Mouse (Mus musculus) MEL (cell line): ENCODE data around the gene Tekt5. TPM values are rescaled to one million over a fixed set of nuclear protein-coding genes. Genes with fewer than 3 reads are reported as not detected.

Experiments used
- DNase-seq: peaks from one replicate; pipeline ENCODE4 v3.0.0; 2011; ENCODE audit warnings: low read depth, low spot score
- H3K27ac ChIP-seq: 2 replicates; pipeline ENCODE4 v1.5.1; 2012; ENCODE audit warnings: low read depth, mild to moderate bottlenecking, control low read depth, low read length, moderate library complexity; ENCODE audit not compliant: control insufficient read depth
- H3K27me3 ChIP-seq, 2 experiments: fragments of 150-350 bp in 1 of 2; sonication (generic) in 1 of 2; 2 replicates each; pipeline ENCODE4 v1.6.1; 2012; ENCODE audit warnings: low read length in 2 of 2, mild to moderate bottlenecking in 2 of 2, improper control_type of control experiment in 1 of 2, moderate library complexity in 1 of 2; ENCODE audit not compliant: insufficient read depth in 2 of 2, control insufficient read depth in 1 of 2
- H3K36me3 ChIP-seq, 2 experiments: 2 replicates each; pipeline ENCODE4 v1.6.1; 2012 to 2014; ENCODE audit warnings: low read length in 2 of 2, improper control_type of control experiment in 1 of 2, inconsistent platforms in 1 of 2, mild to moderate bottlenecking in 1 of 2; ENCODE audit not compliant: insufficient read depth in 2 of 2, control insufficient read depth in 1 of 2
- H3K4me1 ChIP-seq, 2 experiments: fragments of 150-350 bp in 1 of 2; sonication (generic) in 1 of 2; 2 replicates each; pipeline ENCODE4 v1.6.1; 2012; ENCODE audit warnings: low read length in 2 of 2, improper control_type of control experiment in 1 of 2, mild to moderate bottlenecking in 1 of 2; ENCODE audit not compliant: insufficient read depth in 2 of 2, control insufficient read depth in 1 of 2
- H3K4me3 ChIP-seq, 2 experiments: fragments of 150-350 bp in 1 of 2; sonication (generic) in 1 of 2; 2 replicates each; pipeline ENCODE4 v1.5.1; 2012; ENCODE audit warnings: low read depth in 2 of 2, low read length in 2 of 2, mild to moderate bottlenecking in 2 of 2, moderate library complexity in 2 of 2, control low read depth in 1 of 2, improper control_type of control experiment in 1 of 2; ENCODE audit not compliant: control insufficient read depth in 1 of 2, insufficient read depth in 1 of 2
- H3K79me2 ChIP-seq: 2 replicates; pipeline ENCODE4 v1.6.1; 2012; ENCODE audit warnings: mild to moderate bottlenecking, low read length, moderate library complexity; ENCODE audit not compliant: control insufficient read depth, poor library complexity, insufficient read depth
- H3K9ac ChIP-seq: 2 replicates; pipeline ENCODE4 v1.6.1; 2012; ENCODE audit warnings: low read depth, mild to moderate bottlenecking, control low read depth, low read length, moderate library complexity; ENCODE audit not compliant: control insufficient read depth, poor library complexity, severe bottlenecking
- H3K9me3 ChIP-seq: fragments of 150-350 bp; sonication (generic); replicated peaks from 2 replicates; pipeline ENCODE4 v1.6.1; 2012; ENCODE audit warnings: mild to moderate bottlenecking, low read length, improper control_type of control experiment, moderate library complexity; ENCODE audit not compliant: insufficient read depth
- BHLHE40 ChIP-seq: IDR thresholded peaks from 2 replicates; pipeline ENCODE4 v1.6.1; 2012; ENCODE audit warnings: low read depth, mild to moderate bottlenecking, inconsistent platforms, low read length, improper control_type of control experiment, borderline replicate concordance
- EP300 ChIP-seq, 2 experiments: IDR thresholded peaks; 2 replicates each; pipeline ENCODE4 v1.6.1; 2011; ENCODE audit warnings: improper control_type of control experiment in 2 of 2, low read length in 2 of 2, low read depth in 1 of 2, mild to moderate bottlenecking in 1 of 2
- ETS1 ChIP-seq: IDR thresholded peaks from 2 replicates; pipeline ENCODE4 v1.6.1; 2012; ENCODE audit warnings: low read depth, mild to moderate bottlenecking, inconsistent platforms, low read length, improper control_type of control experiment, moderate library complexity
- GABPA ChIP-seq: IDR thresholded peaks from 2 replicates; pipeline ENCODE4 v1.6.1; 2012; ENCODE audit warnings: low read depth, mild to moderate bottlenecking, inconsistent platforms, low read length, improper control_type of control experiment, moderate library complexity
- KAT2A ChIP-seq: conservative IDR thresholded peaks from 2 replicates; pipeline ENCODE4 v1.6.1; 2012; ENCODE audit warnings: low read depth, low read length, improper control_type of control experiment, inconsistent platforms
- MEF2A ChIP-seq: IDR thresholded peaks from 2 replicates; pipeline ENCODE4 v1.6.1; 2014; ENCODE audit warnings: low read depth, mild to moderate bottlenecking, inconsistent platforms, low read length, improper control_type of control experiment; ENCODE audit not compliant: poor library complexity, insufficient replicate concordance, severe bottlenecking; ENCODE audit errors: extremely low read depth
- MXI1 ChIP-seq: IDR thresholded peaks from 2 replicates; pipeline ENCODE4 v1.6.1; 2011; ENCODE audit warnings: mild to moderate bottlenecking, low read depth, low read length, improper control_type of control experiment
- POLR2A ChIP-seq, 2 experiments: IDR thresholded peaks; 2 replicates each; pipeline ENCODE4 v1.6.1; 2011 to 2012; ENCODE audit warnings: low read length in 2 of 2, mild to moderate bottlenecking in 2 of 2, control low read depth in 1 of 2, improper control_type of control experiment in 1 of 2, low read depth in 1 of 2, moderate library complexity in 1 of 2; ENCODE audit not compliant: control insufficient read depth in 1 of 2, insufficient read depth in 1 of 2, poor library complexity in 1 of 2
- POLR2AphosphoS5 ChIP-seq: IDR thresholded peaks from 2 replicates; pipeline ENCODE4 v1.6.1; 2012; ENCODE audit warnings: low read depth, borderline replicate concordance, mild to moderate bottlenecking, inconsistent platforms, low read length, moderate library complexity, mixed read lengths
- TAL1 ChIP-seq: IDR thresholded peaks from 2 replicates; pipeline ENCODE4 v1.6.1; 2012; ENCODE audit warnings: mild to moderate bottlenecking, inconsistent platforms, low read length, moderate library complexity, mixed read lengths
- USF1 ChIP-seq: IDR thresholded peaks from 2 replicates; pipeline ENCODE4 v1.6.1; 2014; ENCODE audit warnings: low read depth, mild to moderate bottlenecking, inconsistent platforms, low read length, improper control_type of control experiment, moderate library complexity
- polyA plus RNA-seq, 2 experiments: library from polyadenylated mRNA; stranded (reverse) in 1 of 2; unstranded in 1 of 2; fragments of >175 nt in 1 of 2; fragments of >200 nt in 1 of 2; gene quantifications; 2 replicates each; pipeline versions ENCODE4 v1.2.1 to v1.2.4; 2012; ENCODE audit warnings: low replicate concordance in 2 of 2, low read depth in 1 of 2; ENCODE audit not compliant: insufficient read length in 2 of 2, insufficient read depth in 1 of 2, missing spikeins in 1 of 2
- total RNA-seq: library from RNA; depleted of rRNA; stranded (reverse); fragments of 300-350 nt; gene quantifications from 2 replicates; pipeline ENCODE4 v1.2.3, GENCODE M21; 2012

Tekt5 gene
- total and polyA plus RNA-seq, 3 experiments: 0.08 to 0.25 TPM; not detected in 1

DNA sequence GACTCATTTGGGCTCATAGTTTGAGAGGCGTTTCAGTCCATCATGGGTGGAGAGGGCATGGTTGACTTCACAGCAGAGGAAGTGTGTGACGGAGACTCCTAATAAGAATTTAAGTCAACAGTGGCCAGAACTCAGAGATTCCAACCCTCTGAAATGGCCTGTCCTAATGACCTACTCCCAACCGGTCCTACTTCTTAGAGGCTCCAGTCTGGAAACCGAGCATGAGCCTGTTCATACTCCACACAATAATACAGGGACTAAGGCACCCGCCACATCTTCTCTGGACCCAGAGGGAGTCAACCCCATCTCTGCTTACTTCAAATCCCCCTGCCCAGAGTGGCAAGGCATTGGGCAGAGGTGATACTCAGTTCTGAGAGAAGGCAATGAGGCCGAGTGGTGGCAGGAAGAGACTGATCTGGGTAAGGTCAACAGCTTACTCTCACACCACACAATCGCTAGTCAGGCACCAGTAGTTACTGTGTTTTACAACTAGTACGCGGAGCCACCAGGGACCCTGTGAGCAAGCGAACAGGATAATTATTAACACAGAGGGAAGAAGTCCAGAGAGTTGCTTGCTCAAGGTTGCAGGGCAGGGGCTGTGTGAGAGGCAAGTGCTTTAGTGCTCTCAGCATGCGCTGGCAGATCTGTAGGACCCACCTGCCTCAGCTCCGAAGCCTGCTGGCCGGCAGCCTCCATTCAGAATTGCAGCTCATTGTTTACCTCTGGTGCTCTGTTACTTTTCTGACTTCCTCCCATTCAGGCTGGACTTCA, 67.5 kb downstream of the Tekt5 start:
- Histone ChIP-seq H3K9me3 (no peaks in the 10 kb centered on the region), H3K4me3 (no peak overlapping the region), H3K9ac (no peak overlapping the region), H3K27me3 (0 out of 4 replicates have a peak, but pooled peaks cover 0 to 2% of the 10 kb centered on the region in 2 experiments), H3K4me1 (no peaks in the 10 kb centered on the region), H3K27ac (no peak overlapping the region), H3K79me2 (no peaks in the 10 kb centered on the region)
- DNase-seq: no peak
- TF ChIP-seq ETS1 (no peak), BHLHE40 (no peak), TAL1 (no peak), POLR2AphosphoS5 (no peak), MEF2A (no peak), GABPA (no peak)
- TF ChIP-seq, all 39 proteins: peak for 0
- no peaks in the 10 kb centered on the region for H3K36me3 ChIP-seq

DNA sequence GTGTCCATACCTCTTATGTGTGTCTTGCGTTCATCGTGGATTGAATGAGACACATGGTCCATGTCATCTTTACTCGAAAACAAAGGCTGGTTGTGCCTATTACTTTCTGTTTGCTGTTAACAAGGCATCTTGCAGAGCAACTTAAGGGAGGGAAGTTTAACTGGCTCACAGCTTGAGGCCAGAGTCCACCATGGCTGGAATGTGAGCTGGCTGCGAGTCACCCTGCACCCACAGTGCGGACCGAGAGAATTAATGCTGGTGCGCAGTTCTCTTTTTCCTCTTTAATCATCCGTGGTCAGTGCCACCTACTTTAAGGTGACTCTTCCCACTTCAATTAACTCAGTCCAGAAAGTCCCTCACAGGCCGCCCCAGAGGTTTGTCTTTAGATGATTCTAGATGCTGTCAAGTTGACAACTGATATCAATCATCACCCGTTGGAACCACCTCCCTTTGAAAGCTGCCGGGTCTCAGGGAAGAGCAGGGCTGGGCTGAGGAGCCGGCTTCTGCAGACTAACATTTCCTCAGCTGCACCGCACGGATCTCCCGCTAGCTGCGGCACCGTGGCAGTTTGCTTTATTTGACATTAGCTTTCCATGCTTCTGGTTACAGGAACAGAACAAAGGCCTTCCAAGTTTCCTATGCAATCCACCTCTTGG, 75.2 kb downstream of the Tekt5 start:
- Histone ChIP-seq H3K36me3 (no peaks in the 10 kb centered on the region), H3K27ac (no peak overlapping the region), H3K9ac (no peak overlapping the region), H3K9me3 (no peaks in the 10 kb centered on the region), H3K4me3 (no peak overlapping the region), H3K4me1 (no peaks in the 10 kb centered on the region), H3K79me2 (no peaks in the 10 kb centered on the region), H3K27me3 (no peaks in the 10 kb centered on the region)
- no peak for TF ChIP-seq EP300 (IDR thresholded peaks at IDR 0.05; ENCODE audit: low read depth in 1 of 2, low read length in 2 of 2)
- TF ChIP-seq POLR2A (IDR thresholded peaks at IDR 0.05; ENCODE audit: control insufficient read depth in 1 of 2, insufficient read depth in 1 of 2, low read depth in 1 of 2, low read length in 2 of 2, poor library complexity in 1 of 2): no peak
- TF ChIP-seq GABPA: no peak
- no peak for TF ChIP-seq POLR2AphosphoS5
- DNase-seq: no peak

- H3K27me3 ChIP-seq: no peaks in the 10 kb centered on the region
- H3K9me3 ChIP-seq: no peaks in the 10 kb centered on the region
- H3K27ac ChIP-seq: no peak overlapping the region
- no peak overlapping the region for H3K9ac ChIP-seq
- TF ChIP-seq MXI1 (no peak), EP300 (IDR thresholded peaks at IDR 0.05; ENCODE audit: low read depth in 1 of 2, low read length in 2 of 2) (no peak), USF1 (0 out of 2 replicates have a peak, but pooled peaks have one; percentile 25), KAT2A (no peak)
- no peaks in the 10 kb centered on the region for H3K36me3 ChIP-seq
- no peak for DNase-seq
- no peaks in the 10 kb centered on the region for H3K4me1 ChIP-seq
- H3K79me2 ChIP-seq: no peaks in the 10 kb centered on the region
- no peak overlapping the region for H3K4me3 ChIP-seq
Measured at GRCm38 (mm10) chr16:10317197-10317544, 78.1 kb downstream of the Tekt5 start.
